Mouse (Mus musculus) midbrain, embryonic 14.5 days (tissue): ENCODE results near the gene Lpgat1. TPM values are rescaled to one million over a fixed set of nuclear protein-coding genes. Genes with fewer than 3 reads are reported as not detected.

Experiments used
- polyA plus RNA-seq: library from polyadenylated mRNA; unstranded; fragments of >200 nt; fragmentation: Nextera tagmentation; extraction: Ambion mirVana; gene quantifications from 2 replicates; pipeline ENCODE4 v1.2.1, GENCODE M21; 2014

The Lpgat1 gene
- polyA plus RNA-seq, 1 experiment from 2014 or later: 51.6 TPM

Other genes starting within 250 kb of the Lpgat1 start
- gene Dtl, start 142.3 kb upstream of the Lpgat1 start, polyA plus RNA-seq: 4.8 and 10.4 TPM in 2 replicates
- gene Ints7, start 142.2 kb upstream of the Lpgat1 start, polyA plus RNA-seq: 32.0 and 43.6 TPM in 2 replicates
- 3.3 and 10.5 TPM in 2 replicates for gene Nek2, start 103.6 kb downstream of the Lpgat1 start, polyA plus RNA-seq
- gene Slc30a1, start 188.9 kb downstream of the Lpgat1 start, polyA plus RNA-seq: 2.3 and 2.9 TPM in 2 replicates